Mouse (Mus musculus): ENCODE results near the gene Sec31a. TPM values are rescaled to one million over a fixed set of nuclear protein-coding genes. Genes with fewer than 3 reads are reported as not detected.
"Not testable (repeated sequence)": the region's sequence is repeated elsewhere in the genome, so short reads cannot be mapped to it uniquely, and the experiment has no call there.

The Sec31a gene
- polyA plus RNA-seq, 1 experiment from 2014 or later: 136 TPM

GRCm38 (mm10) chr5:100428734-100429343 is 12.8 kb upstream of the Sec31a start:
- WGBS: 0% methylated on average over 20 of the region's 20 CpGs
- H3K27me3 ChIP-seq: no peaks in the 10 kb centered on the region
- peaks cover 51% of the 10 kb centered on the region for H3K4me1 ChIP-seq (replicated peaks)

GRCm38 (mm10) chr5:100428031-100428733 is 12.1 kb upstream of the Sec31a start:
- no peak for ATAC-seq (ENCODE audit: insufficient number of reproducible peaks, insufficient read depth, low FRiP score, low TSS enrichment, low read depth)

More at GRCm38 (mm10) chr5:100428734-100429343, 12.8 kb upstream of the Sec31a start:
- Histone ChIP-seq H3K9ac (replicated peaks) (peak overlapping the region; percentile 95), H3K4me2 (peak overlapping the region; percentile 94), H3K4me3 (replicated peaks) (peak overlapping the region; percentile 77), H3K9me3 (no peaks in the 10 kb centered on the region), H3K27ac (peak overlapping the region; percentile 94), H3K36me3 (peaks cover 44% of the 10 kb centered on the region)
- peak; percentile 13; the same call in 1 of the 2 replicates for ATAC-seq (ENCODE audit: insufficient number of reproducible peaks, insufficient read depth, low FRiP score, low TSS enrichment, low read depth)

GRCm38 (mm10) chr5:100427276-100427675 is 11.2 kb upstream of the Sec31a start:
- ATAC-seq (ENCODE audit: insufficient number of reproducible peaks, insufficient read depth, low FRiP score, low TSS enrichment, low read depth): no peak
- H3K27ac ChIP-seq: no peak overlapping the region
- peaks cover 60% of the 10 kb centered on the region for H3K36me3 ChIP-seq
- peak overlapping the region; percentile 95 for H3K9ac ChIP-seq (replicated peaks)
- peak overlapping the region; percentile 94 for H3K4me2 ChIP-seq
- peak overlapping the region; percentile 77 for H3K4me3 ChIP-seq (replicated peaks)
- H3K27me3 ChIP-seq: no peaks in the 10 kb centered on the region
- H3K9me3 ChIP-seq: no peaks in the 10 kb centered on the region
- WGBS: 59% methylated on average over 9 of the region's 9 CpGs
- peaks cover 63% of the 10 kb centered on the region for H3K4me1 ChIP-seq (replicated peaks)

More at GRCm38 (mm10) chr5:100428031-100428733, 12.1 kb upstream of the Sec31a start:
- Histone ChIP-seq H3K36me3 (peaks cover 51% of the 10 kb centered on the region), H3K27me3 (no peaks in the 10 kb centered on the region), H3K4me2 (peak overlapping the region; percentile 94), H3K9ac (replicated peaks) (peak overlapping the region; percentile 95), H3K4me1 (replicated peaks) (peaks cover 56% of the 10 kb centered on the region), H3K9me3 (no peaks in the 10 kb centered on the region), H3K27ac (0 out of 2 replicates have a peak overlapping the region, but pooled peaks have one; percentile 12), H3K4me3 (replicated peaks) (peak overlapping the region; percentile 77)
- 15% methylated on average over 5 of the region's 5 CpGs for WGBS

- not testable (repeated sequence) for H3K27ac ChIP-seq; H3K4me3 ChIP-seq (replicated peaks); H3K27me3 ChIP-seq; ATAC-seq (ENCODE audit: insufficient number of reproducible peaks, insufficient read depth, low FRiP score, low TSS enrichment, low read depth); H3K9me3 ChIP-seq; H3K9ac ChIP-seq (replicated peaks)
- 77% methylated on average over 2 of the region's 2 CpGs for WGBS
- peaks cover 60% of the 10 kb centered on the region for H3K4me1 ChIP-seq (replicated peaks)
- H3K4me2 ChIP-seq: peak overlapping the region; percentile 94
- H3K36me3 ChIP-seq: peaks cover 74% of the 10 kb centered on the region
Measured at GRCm38 (mm10) chr5:100425823-100426222, 9.8 kb upstream of the Sec31a start.

GRCm38 (mm10) chr5:100424252-100424651 is 8.2 kb upstream of the Sec31a start:
- 0 out of 2 replicates have a peak overlapping the region, but pooled peaks have one; percentile 19 for H3K9ac ChIP-seq (replicated peaks)
- ATAC-seq (ENCODE audit: insufficient number of reproducible peaks, insufficient read depth, low FRiP score, low TSS enrichment, low read depth): no peak
- no peaks in the 10 kb centered on the region for H3K27me3 ChIP-seq
- H3K36me3 ChIP-seq: peaks cover 89% of the 10 kb centered on the region
- no peaks in the 10 kb centered on the region for H3K9me3 ChIP-seq
- 83% methylated on average over 3 of the region's 3 CpGs for WGBS
- peaks cover 52% of the 10 kb centered on the region for H3K4me1 ChIP-seq (replicated peaks)
- H3K4me3 ChIP-seq (replicated peaks): peak overlapping the region; percentile 8
- H3K27ac ChIP-seq: no peak overlapping the region
- H3K4me2 ChIP-seq: peak overlapping the region; percentile 35

- no peak for ATAC-seq (ENCODE audit: insufficient number of reproducible peaks, insufficient read depth, low FRiP score, low TSS enrichment, low read depth)
- Histone ChIP-seq H3K27ac (no peak overlapping the region), H3K4me3 (replicated peaks) (no peak overlapping the region), H3K27me3 (no peaks in the 10 kb centered on the region), H3K36me3 (peaks cover 96% of the 10 kb centered on the region), H3K4me2 (peak overlapping the region; percentile 35; the same call in 1 of the 2 replicates), H3K4me1 (replicated peaks) (peaks cover 52% of the 10 kb centered on the region), H3K9ac (replicated peaks) (no peak overlapping the region), H3K9me3 (no peaks in the 10 kb centered on the region)
- WGBS: 83% methylated on average over 7 of the region's 7 CpGs
Measured at GRCm38 (mm10) chr5:100423626-100424025, 7.6 kb upstream of the Sec31a start.

GRCm38 (mm10) chr5:100418861-100419260 is 2.8 kb upstream of the Sec31a start:
- no peaks in the 10 kb centered on the region for H3K27me3 ChIP-seq
- ATAC-seq (ENCODE audit: insufficient number of reproducible peaks, insufficient read depth, low FRiP score, low TSS enrichment, low read depth): no peak
- peaks cover 61% of the 10 kb centered on the region for H3K36me3 ChIP-seq
- no peak overlapping the region for H3K4me3 ChIP-seq (replicated peaks)
- no peak overlapping the region for H3K4me2 ChIP-seq
- peaks cover 28% of the 10 kb centered on the region for H3K4me1 ChIP-seq (replicated peaks)
- H3K9ac ChIP-seq (replicated peaks): no peak overlapping the region
- no peaks in the 10 kb centered on the region for H3K9me3 ChIP-seq
- no peak overlapping the region for H3K27ac ChIP-seq
- 69% methylated on average over 4 of the region's 4 CpGs for WGBS

GRCm38 (mm10) chr5:100418077-100418476 is 2.0 kb upstream of the Sec31a start:
- Histone ChIP-seq H3K9me3 (no peaks in the 10 kb centered on the region), H3K4me1 (replicated peaks) (peaks cover 23% of the 10 kb centered on the region), H3K4me3 (replicated peaks) (no peak overlapping the region), H3K27ac (no peak overlapping the region), H3K4me2 (no peak overlapping the region), H3K36me3 (peaks cover 53% of the 10 kb centered on the region), H3K9ac (replicated peaks) (no peak overlapping the region), H3K27me3 (no peaks in the 10 kb centered on the region)
- 82% methylated on average over 2 of the region's 2 CpGs for WGBS
- no peak for ATAC-seq (ENCODE audit: insufficient number of reproducible peaks, insufficient read depth, low FRiP score, low TSS enrichment, low read depth)

GRCm38 (mm10) chr5:100414474-100415196 is 1.4 kb downstream of the Sec31a start:
- no peak for ATAC-seq (ENCODE audit: insufficient number of reproducible peaks, insufficient read depth, low FRiP score, low TSS enrichment, low read depth)
- H3K4me2 ChIP-seq: peak overlapping the region; percentile 61
- no peaks in the 10 kb centered on the region for H3K9me3 ChIP-seq
- 54% methylated on average over 11 of the region's 11 CpGs for WGBS
- no peaks in the 10 kb centered on the region for H3K27me3 ChIP-seq
- H3K36me3 ChIP-seq: peaks cover 24% of the 10 kb centered on the region
- no peak overlapping the region for H3K27ac ChIP-seq
- H3K4me3 ChIP-seq (replicated peaks): peak overlapping the region; percentile 85
- H3K9ac ChIP-seq (replicated peaks): peak overlapping the region; percentile 50
- H3K4me1 ChIP-seq (replicated peaks): peaks cover 18% of the 10 kb centered on the region

GRCm38 (mm10) chr5:100412886-100413285 is 3.1 kb downstream of the Sec31a start:
- Histone ChIP-seq H3K4me1 (replicated peaks) (peaks cover 18% of the 10 kb centered on the region), H3K36me3 (peaks cover 19% of the 10 kb centered on the region), H3K9me3 (no peaks in the 10 kb centered on the region), H3K9ac (replicated peaks) (no peak overlapping the region), H3K27ac (no peak overlapping the region), H3K4me3 (replicated peaks) (no peak overlapping the region), H3K4me2 (no peak overlapping the region), H3K27me3 (no peaks in the 10 kb centered on the region)
- ATAC-seq (ENCODE audit: insufficient number of reproducible peaks, insufficient read depth, low FRiP score, low TSS enrichment, low read depth): no peak
- WGBS: 87% methylated on average over 3 of the region's 3 CpGs

GRCm38 (mm10) chr5:100410281-100410680 is 5.8 kb downstream of the Sec31a start:
- WGBS: 88% methylated on average over 5 of the region's 5 CpGs
- Histone ChIP-seq H3K9me3 (no peaks in the 10 kb centered on the region), H3K4me1 (replicated peaks) (peaks cover 12% of the 10 kb centered on the region)

More at GRCm38 (mm10) chr5:100410281-100410680, 5.8 kb downstream of the Sec31a start:
- no peak for ATAC-seq (ENCODE audit: insufficient number of reproducible peaks, insufficient read depth, low FRiP score, low TSS enrichment, low read depth)
- Histone ChIP-seq H3K9ac (replicated peaks) (no peak overlapping the region), H3K36me3 (peaks cover 39% of the 10 kb centered on the region), H3K27me3 (no peaks in the 10 kb centered on the region), H3K4me3 (replicated peaks) (no peak overlapping the region), H3K4me2 (no peak overlapping the region), H3K27ac (no peak overlapping the region)
